In genomic region chr13:113423825-113424224, GRCm38 (mm10) we compare ENCODE assay signal across 24 mouse cellular contexts.
A peak's percentile ranks its signal among the peaks of the same experiment; 100 is the strongest.
DNase-seq lines count a peak whose midpoint lies in the region; ATAC-seq and TF ChIP-seq lines count a peak whose summit lies in the region.
"Had no signal": no experiment of that assay in that cellular context is flagged by ENCODE, and none has a peak within 500 bp of the region (broad histone marks: within the 10 kb centered on the region; RNA-seq: fewer than 3 reads in every experiment).

No protein-coding gene starts in this region.

- H3K4me2 ChIP-seq in liver, embryonic 15.5 days = 0 out of 2 replicates have a peak overlapping the region, but pooled peaks have one; percentile 1
- H3K4me2 ChIP-seq in liver, embryonic 11.5 days = no peak overlapping the region
- H3K4me2 ChIP-seq: hindbrain, embryonic 15.5 days; liver, embryonic 13.5 days; midbrain, embryonic 11.5 days; neural tube, embryonic 15.5 days had no signal

- ATAC-seq in liver, embryonic 15.5 days (ENCODE audit: insufficient read depth) = no peak
- ATAC-seq in liver, embryonic 11.5 days (replicated peaks; ENCODE audit: low FRiP score) = no peak
- peak; percentile 93 for ATAC-seq in megakaryocyte, adult 5-6 weeks (ENCODE audit: poor library complexity, severe bottlenecking)
- ATAC-seq: activated CD4-positive, CD25-positive, alpha-beta regulatory T cell, adult 4 months; forebrain, postnatal 0 days had no signal

- H3K36me3 ChIP-seq in liver, embryonic 15.5 days (replicated peaks) = no peaks in the 10 kb centered on the region
- no peaks in the 10 kb centered on the region for H3K36me3 ChIP-seq in liver, embryonic 11.5 days (ENCODE audit: control insufficient read depth, insufficient read depth, low read length)
- H3K36me3 ChIP-seq: forebrain, embryonic 10.5 days; hindbrain, embryonic 15.5 days; liver, embryonic 13.5 days; neural tube, embryonic 15.5 days had no signal

- TF ChIP-seq POLR2A in cortical plate, adult 2 months (IDR thresholded peaks at IDR 0.05; ENCODE audit: extremely low read depth, insufficient read depth, low read length) = no peak

- WGBS in liver, embryonic 15.5 days (ENCODE audit: insufficient replicate concordance) = 35% methylated on average over 7 of the region's 7 CpGs
- WGBS in liver, embryonic 11.5 days = 54% methylated on average over 7 of the region's 7 CpGs

- no peak overlapping the region for H3K4me3 ChIP-seq in liver, embryonic 15.5 days (replicated peaks)
- no peak overlapping the region for H3K4me3 ChIP-seq in liver, embryonic 11.5 days (ENCODE audit: low read depth, low read length)
- H3K4me3 ChIP-seq in cortical plate, adult 2 months (ENCODE audit: insufficient read depth, low read length) = no peak overlapping the region
- H3K4me3 ChIP-seq: forebrain, embryonic 10.5 days; heart, adult 2 months; hindbrain, embryonic 15.5 days; liver, embryonic 13.5 days; neural tube, embryonic 15.5 days had no signal

- no peak for TF ChIP-seq CTCF in cortical plate, adult 2 months (IDR thresholded peaks at IDR 0.05; ENCODE audit: extremely low read depth, insufficient read depth, low read length)

- H3K9me3 ChIP-seq in liver, embryonic 15.5 days (replicated peaks) = no peaks in the 10 kb centered on the region
- H3K9me3 ChIP-seq in liver, embryonic 11.5 days (ENCODE audit: control insufficient read depth, low read length) = no peaks in the 10 kb centered on the region
- H3K9me3 ChIP-seq: forebrain, embryonic 10.5 days; hindbrain, embryonic 15.5 days; liver, embryonic 13.5 days; neural tube, embryonic 15.5 days had no signal

- H3K27me3 ChIP-seq in liver, embryonic 15.5 days = no peaks in the 10 kb centered on the region
- H3K27me3 ChIP-seq in liver, embryonic 11.5 days (replicated peaks; ENCODE audit: control insufficient read depth, insufficient read depth, low read length) = no peaks in the 10 kb centered on the region
- H3K27me3 ChIP-seq: hindbrain, embryonic 15.5 days; liver, embryonic 13.5 days; neural tube, embryonic 15.5 days had no signal

- no peak overlapping the region for H3K9ac ChIP-seq in liver, embryonic 15.5 days
- H3K9ac ChIP-seq in liver, embryonic 11.5 days (ENCODE audit: low read depth, low read length) = no peak overlapping the region
- H3K9ac ChIP-seq: forebrain, postnatal 0 days; hindbrain, embryonic 15.5 days; liver, embryonic 13.5 days; neural tube, embryonic 15.5 days had no signal

- DNase-seq in liver, embryonic 11.5 days (ENCODE audit: low spot score) = no peak
- DNase-seq in heart, adult 9 months (ENCODE audit: low spot score in 2 of 2) = no peak
- DNase-seq in thymus, postnatal 14 days = no peak
- no peak for DNase-seq in gastrocnemius, postnatal 25 days
- DNase-seq: adrenal gland, adult 8-10 months; B cell, adult 2 months; cerebellum, adult 9-11 months; forebrain, postnatal 0 days; gastrocnemius, postnatal 14 days; heart, adult 2 months; heart, postnatal 36 days; kidney, adult 8-10 months; kidney, postnatal 14 days; liver, embryonic 13.5 days; lung, postnatal 4 days; right cerebral cortex, postnatal 14 days had no signal

- peak overlapping the region; percentile 8; the same call in 1 of the 2 replicates for H3K27ac ChIP-seq in liver, embryonic 15.5 days (replicated peaks)
- no peak overlapping the region for H3K27ac ChIP-seq in liver, embryonic 11.5 days (ENCODE audit: low read depth, low read length)
- H3K27ac ChIP-seq in cortical plate, adult 2 months (ENCODE audit: insufficient read depth, low read length) = peak overlapping the region; percentile 6; the same call in 1 of the 2 replicates
- H3K27ac ChIP-seq: forebrain, embryonic 10.5 days; heart, adult 2 months; hindbrain, embryonic 15.5 days; liver, embryonic 13.5 days; neural tube, embryonic 15.5 days had no signal

- no peaks in the 10 kb centered on the region; the same call in 1 of the 2 replicates for H3K4me1 ChIP-seq in liver, embryonic 15.5 days (replicated peaks)
- H3K4me1 ChIP-seq in liver, embryonic 11.5 days (replicated peaks; ENCODE audit: control insufficient read depth, insufficient read depth, low read length) = no peaks in the 10 kb centered on the region
- no peaks in the 10 kb centered on the region for H3K4me1 ChIP-seq in cortical plate, adult 2 months (ENCODE audit: control insufficient read depth, insufficient read depth, low read length)
- H3K4me1 ChIP-seq: forebrain, embryonic 10.5 days; hindbrain, embryonic 15.5 days had no signal
